1 mouse cellular context compared by ENCODE assay signal in the genomic region with DNA sequence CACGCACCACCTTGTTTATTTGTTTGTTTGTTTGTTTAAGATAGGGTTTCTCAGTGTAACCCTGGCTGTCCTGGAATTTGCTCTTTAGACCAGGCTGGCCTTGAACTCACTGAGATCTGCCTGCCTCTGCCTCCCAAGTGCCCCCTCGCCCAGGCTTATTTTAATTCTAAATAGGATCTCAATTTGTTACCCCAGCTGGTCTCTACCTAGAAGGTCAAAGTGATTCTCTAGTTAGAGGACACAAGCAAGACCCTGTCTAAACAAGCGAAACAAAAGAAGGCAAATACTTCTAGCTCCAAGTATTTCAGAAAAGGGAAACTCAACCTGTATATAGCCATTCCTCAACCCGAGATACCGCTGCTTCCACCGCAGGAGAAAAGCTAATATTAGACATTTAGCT.
TF ChIP-seq lines count a peak whose summit lies in the region.

No protein-coding gene starts in this region.

TF ChIP-seq in myocyte, 11 proteins besides CTCF, POLR2A, EP300 and RAD21:
- no peak for TF ChIP-seq MYOG (IDR thresholded peaks at IDR 0.05; ENCODE audit: control insufficient read depth in 1 of 3, insufficient read depth in 1 of 3, insufficient read length in 2 of 3, low read depth in 2 of 3)
- TF ChIP-seq SRF (IDR thresholded peaks at IDR 0.05; ENCODE audit: control insufficient read depth, insufficient read length, low read depth), result no peak
- no peak for TF ChIP-seq E2F4 (IDR thresholded peaks at IDR 0.05; ENCODE audit: insufficient read depth)
